Comparison of ENCODE assay signal across 14 mouse cellular contexts in genomic region chr19:7197445-7197844, GRCm38 (mm10). TPM values are rescaled to one million over a fixed set of nuclear protein-coding genes. Genes with fewer than 3 reads are reported as not detected.
DNase-seq lines count a peak whose midpoint lies in the region; ATAC-seq and TF ChIP-seq lines count a peak whose summit lies in the region.
"Had no signal": no experiment of that assay in that cellular context is flagged by ENCODE, and none has a peak within 500 bp of the region (broad histone marks: within the 10 kb centered on the region; RNA-seq: fewer than 3 reads in every experiment).

No protein-coding gene starts in this region.

- no peaks in the 10 kb centered on the region for H3K9me3 ChIP-seq in forebrain, embryonic 10.5 days
- H3K9me3 ChIP-seq in forebrain, embryonic 14.5 days (replicated peaks; ENCODE audit: control insufficient read depth, low read length), result no peaks in the 10 kb centered on the region
- H3K9me3 ChIP-seq in lung, embryonic 14.5 days (ENCODE audit: low read depth, low read length), result no peaks in the 10 kb centered on the region
- no peaks in the 10 kb centered on the region for H3K9me3 ChIP-seq in liver, embryonic 16.5 days (replicated peaks; ENCODE audit: control insufficient read depth, low read length)
- H3K9me3 ChIP-seq in stomach, postnatal 0 days (ENCODE audit: control insufficient read depth, low read length), result no peaks in the 10 kb centered on the region
- H3K9me3 ChIP-seq: stomach, embryonic 15.5 days had no signal

- ATAC-seq in forebrain, embryonic 14.5 days, result no peak
- ATAC-seq in lung, embryonic 14.5 days (ENCODE audit: insufficient read depth), result peak; percentile 2; the same call in 1 of the 2 replicates
- ATAC-seq in liver, embryonic 16.5 days (ENCODE audit: low read depth), result peak; percentile 11; the same call in 1 of the 2 replicates
- peak; percentile 22; the same call in 1 of the 2 replicates for ATAC-seq in stomach, postnatal 0 days (ENCODE audit: low FRiP score, low TSS enrichment)
- ATAC-seq: activated CD4-positive, CD25-positive, alpha-beta regulatory T cell, adult 4 months had no signal

- TF ChIP-seq POLR2A in lung, adult 2 months (IDR thresholded peaks at IDR 0.05; ENCODE audit: borderline replicate concordance, extremely low read depth, low read depth, low read length), result no peak

- no peak for TF ChIP-seq EP300 in stomach, postnatal 0 days (optimal IDR thresholded peaks at IDR 0.05)

- H3K9ac ChIP-seq in forebrain, embryonic 14.5 days (ENCODE audit: low read length), result no peak overlapping the region
- no peak overlapping the region for H3K9ac ChIP-seq in lung, embryonic 14.5 days
- no peak overlapping the region for H3K9ac ChIP-seq in liver, embryonic 16.5 days (ENCODE audit: low read depth, low read length)
- no peak overlapping the region for H3K9ac ChIP-seq in stomach, postnatal 0 days (ENCODE audit: low read length)
- H3K9ac ChIP-seq: stomach, embryonic 15.5 days had no signal

- H3K27me3 ChIP-seq in forebrain, embryonic 10.5 days (ENCODE audit: poor library complexity, severe bottlenecking), result peaks cover 5% of the 10 kb centered on the region
- no peaks in the 10 kb centered on the region for H3K27me3 ChIP-seq in forebrain, embryonic 14.5 days (replicated peaks; ENCODE audit: control insufficient read depth, insufficient read depth, low read length)
- H3K27me3 ChIP-seq in lung, embryonic 14.5 days (ENCODE audit: insufficient read depth, low read length), result no peaks in the 10 kb centered on the region
- H3K27me3 ChIP-seq in liver, embryonic 16.5 days (ENCODE audit: control insufficient read depth, insufficient read depth, low read depth, low read length), result no peaks in the 10 kb centered on the region
- H3K27me3 ChIP-seq in stomach, postnatal 0 days (ENCODE audit: control insufficient read depth, insufficient read depth, low read length), result no peaks in the 10 kb centered on the region
- H3K27me3 ChIP-seq: stomach, embryonic 15.5 days had no signal

- TF ChIP-seq CTCF in lung, embryonic 14.5 days (IDR thresholded peaks at IDR 0.05; ENCODE audit: low read depth), result no peak
- no peak for TF ChIP-seq CTCF in lung, adult 2 months (IDR thresholded peaks at IDR 0.05; ENCODE audit: insufficient read depth, low read length)
- no peak for TF ChIP-seq CTCF in stomach, postnatal 0 days (IDR thresholded peaks at IDR 0.05; ENCODE audit: low read depth)

- H3K4me2 ChIP-seq in forebrain, embryonic 14.5 days (ENCODE audit: low read length), result no peak overlapping the region
- no peak overlapping the region for H3K4me2 ChIP-seq in lung, embryonic 14.5 days
- H3K4me2 ChIP-seq in liver, embryonic 16.5 days (ENCODE audit: low read depth, low read length), result no peak overlapping the region
- H3K4me2 ChIP-seq in stomach, postnatal 0 days (replicated peaks; ENCODE audit: low read depth), result no peak overlapping the region
- H3K4me2 ChIP-seq: stomach, embryonic 15.5 days had no signal

- H3K4me1 ChIP-seq in forebrain, embryonic 10.5 days, result peaks cover 46% of the 10 kb centered on the region
- peaks cover 6% of the 10 kb centered on the region for H3K4me1 ChIP-seq in forebrain, embryonic 14.5 days (ENCODE audit: control insufficient read depth, insufficient read depth, low read length)
- no peaks in the 10 kb centered on the region for H3K4me1 ChIP-seq in lung, embryonic 14.5 days (ENCODE audit: insufficient read depth)
- 0 out of 2 replicates have a peak, but pooled peaks cover 3% of the 10 kb centered on the region for H3K4me1 ChIP-seq in lung, adult 2 months (ENCODE audit: control insufficient read depth, insufficient read depth, low read length)
- H3K4me1 ChIP-seq in liver, embryonic 16.5 days (ENCODE audit: control insufficient read depth, low read depth, low read length), result peaks cover 15% of the 10 kb centered on the region
- no peaks in the 10 kb centered on the region for H3K4me1 ChIP-seq in stomach, postnatal 0 days (replicated peaks; ENCODE audit: control insufficient read depth, insufficient read depth)

- 82% methylated on average over 9 of the region's 9 CpGs for WGBS in forebrain, embryonic 10.5 days
- WGBS in forebrain, embryonic 14.5 days, result 84% methylated on average over 9 of the region's 9 CpGs
- 85% methylated on average over 9 of the region's 9 CpGs for WGBS in lung, embryonic 14.5 days
- 90% methylated on average over 9 of the region's 9 CpGs for WGBS in lung, adult 2 months
- 80% methylated on average over 9 of the region's 9 CpGs for WGBS in liver, embryonic 16.5 days (ENCODE audit: insufficient replicate concordance)
- 88% methylated on average over 9 of the region's 9 CpGs for WGBS in stomach, postnatal 0 days

- H3K27ac ChIP-seq in forebrain, embryonic 10.5 days, result peak overlapping the region; percentile 36; the same call in 1 of the 2 replicates
- no peak overlapping the region for H3K27ac ChIP-seq in forebrain, embryonic 14.5 days (ENCODE audit: low read depth, low read length)
- H3K27ac ChIP-seq in lung, embryonic 14.5 days (ENCODE audit: low read depth), result no peak overlapping the region
- H3K27ac ChIP-seq in liver, embryonic 16.5 days (ENCODE audit: low read length), result no peak overlapping the region
- no peak overlapping the region for H3K27ac ChIP-seq in stomach, postnatal 0 days (replicated peaks)
- H3K27ac ChIP-seq: stomach, embryonic 15.5 days had no signal

- H3K4me3 ChIP-seq in forebrain, embryonic 10.5 days, result 0 out of 2 replicates have a peak overlapping the region, but pooled peaks have one; percentile 13
- no peak overlapping the region for H3K4me3 ChIP-seq in forebrain, embryonic 14.5 days (ENCODE audit: low read depth, low read length)
- H3K4me3 ChIP-seq in lung, embryonic 14.5 days (ENCODE audit: low read depth, low read length), result no peak overlapping the region
- no peak overlapping the region for H3K4me3 ChIP-seq in lung, adult 2 months (replicated peaks; ENCODE audit: extremely low read depth, low read depth, low read length)
- H3K4me3 ChIP-seq in liver, embryonic 16.5 days (ENCODE audit: low read depth, low read length), result no peak overlapping the region
- no peak overlapping the region for H3K4me3 ChIP-seq in stomach, postnatal 0 days (ENCODE audit: low read depth, low read length)
- H3K4me3 ChIP-seq: stomach, embryonic 15.5 days had no signal

- no peak for DNase-seq in forebrain, embryonic 10.5 days (ENCODE audit: extremely low spot score, low spot score)
- no peak for DNase-seq in forebrain, embryonic 14.5 days (ENCODE audit: low spot score)
- DNase-seq in lung, embryonic 14.5 days, result no peak
- DNase-seq in lung, adult 2 months, result no peak
- DNase-seq in stomach, postnatal 0 days (ENCODE audit: low spot score), result no peak
- no peak for DNase-seq in thymus, postnatal 10 days (ENCODE audit: low spot score in 2 of 2)
- no peak for DNase-seq in adrenal gland, postnatal 36 days
- DNase-seq: cerebellum, postnatal 36 days; layer of hippocampus, postnatal 36 days; lung, postnatal 14 days; right cerebral cortex, postnatal 14 days had no signal

- peaks cover 56% of the 10 kb centered on the region for H3K36me3 ChIP-seq in forebrain, embryonic 10.5 days (replicated peaks)
- H3K36me3 ChIP-seq in forebrain, embryonic 14.5 days (ENCODE audit: control insufficient read depth, insufficient read depth, low read length), result peaks cover 52% of the 10 kb centered on the region
- peaks cover 51% of the 10 kb centered on the region for H3K36me3 ChIP-seq in lung, embryonic 14.5 days (ENCODE audit: insufficient read depth)
- peaks cover 23% of the 10 kb centered on the region for H3K36me3 ChIP-seq in liver, embryonic 16.5 days (ENCODE audit: control insufficient read depth, insufficient read depth)
- peaks cover 29% of the 10 kb centered on the region; the same call in 1 of the 2 replicates for H3K36me3 ChIP-seq in stomach, postnatal 0 days (ENCODE audit: control insufficient read depth, insufficient read depth, low read length)

RNA-seq across cellular contexts. Expression of gene Otub1, which starts 8.7 kb away (rescaled TPM):
- polyA plus RNA-seq in forebrain, embryonic 10.5 days (2016; fragmentation: Nextera tagmentation; extraction: Ambion mirVana), result 275 and 280 TPM in 2 replicates
- 262 TPM in 2 replicates for polyA plus RNA-seq in forebrain, embryonic 14.5 days (2014; fragmentation: Nextera tagmentation; extraction: Ambion mirVana)
- polyA plus RNA-seq in lung, embryonic 14.5 days (2014; fragmentation: Nextera tagmentation; extraction: Ambion mirVana), result 206 and 221 TPM in 2 replicates
- polyA plus RNA-seq in lung, adult 2 months (2012; rRNA removed), result 74.5 and 82.0 TPM in 2 replicates
- polyA plus RNA-seq in liver, embryonic 16.5 days (2015; fragmentation: Nextera tagmentation; extraction: Ambion mirVana), result 50.0 and 50.9 TPM in 2 replicates
- 121 and 126 TPM in 2 replicates for polyA plus RNA-seq in stomach, postnatal 0 days (2015; fragmentation: Nextera tagmentation; extraction: Ambion mirVana)
- total RNA-seq in adrenal gland, postnatal 36 days (2021), result 100 to 1,000 TPM; 118 to 130 TPM

RNA-seq across cellular contexts. Expression of gene Cox8a, which starts 20.0 kb away (rescaled TPM):
- polyA plus RNA-seq in forebrain, embryonic 10.5 days (2016; fragmentation: Nextera tagmentation; extraction: Ambion mirVana), result 862 and 888 TPM in 2 replicates
- polyA plus RNA-seq in forebrain, embryonic 14.5 days (2014; fragmentation: Nextera tagmentation; extraction: Ambion mirVana), result 772 and 935 TPM in 2 replicates
- 917 and 922 TPM in 2 replicates for polyA plus RNA-seq in lung, embryonic 14.5 days (2014; fragmentation: Nextera tagmentation; extraction: Ambion mirVana)
- 984 and 1,290 TPM in 2 replicates for polyA plus RNA-seq in lung, adult 2 months (2012; rRNA removed)
- 563 and 565 TPM in 2 replicates for polyA plus RNA-seq in liver, embryonic 16.5 days (2015; fragmentation: Nextera tagmentation; extraction: Ambion mirVana)
- 1,651 and 1,766 TPM in 2 replicates for polyA plus RNA-seq in stomach, postnatal 0 days (2015; fragmentation: Nextera tagmentation; extraction: Ambion mirVana)
- total RNA-seq in adrenal gland, postnatal 36 days (2021), result 1,000 to 10,000 TPM; 1,022 to 1,091 TPM

RNA-seq across cellular contexts. Expression of gene Naa40, which starts 43.5 kb away (rescaled TPM):
- polyA plus RNA-seq in forebrain, embryonic 10.5 days (2016; fragmentation: Nextera tagmentation; extraction: Ambion mirVana), result 106 and 107 TPM in 2 replicates
- 62.7 and 69.6 TPM in 2 replicates for polyA plus RNA-seq in forebrain, embryonic 14.5 days (2014; fragmentation: Nextera tagmentation; extraction: Ambion mirVana)
- 64.9 and 65.8 TPM in 2 replicates for polyA plus RNA-seq in lung, embryonic 14.5 days (2014; fragmentation: Nextera tagmentation; extraction: Ambion mirVana)
- polyA plus RNA-seq in lung, adult 2 months (2012; rRNA removed), result 14.9 and 18.5 TPM in 2 replicates
- polyA plus RNA-seq in liver, embryonic 16.5 days (2015; fragmentation: Nextera tagmentation; extraction: Ambion mirVana), result 22.1 TPM in 2 replicates
- polyA plus RNA-seq in stomach, postnatal 0 days (2015; fragmentation: Nextera tagmentation; extraction: Ambion mirVana), result 20.1 and 20.5 TPM in 2 replicates
- 10 to 100 TPM; 18.6 to 25.6 TPM for total RNA-seq in adrenal gland, postnatal 36 days (2021)
